Mouse (Mus musculus) ES-CJ7 (cell line): ENCODE results near the gene Catsper2.
"Not testable (repeated sequence)": the region's sequence is repeated elsewhere in the genome, so short reads cannot be mapped to it uniquely, and the experiment has no call there.

Source experiments
- DNase-seq: peaks from one replicate; pipeline ENCODE4 v3.0.0; 2011; ENCODE audit warnings: low read depth, low spot score

The Catsper2 gene

DNA sequence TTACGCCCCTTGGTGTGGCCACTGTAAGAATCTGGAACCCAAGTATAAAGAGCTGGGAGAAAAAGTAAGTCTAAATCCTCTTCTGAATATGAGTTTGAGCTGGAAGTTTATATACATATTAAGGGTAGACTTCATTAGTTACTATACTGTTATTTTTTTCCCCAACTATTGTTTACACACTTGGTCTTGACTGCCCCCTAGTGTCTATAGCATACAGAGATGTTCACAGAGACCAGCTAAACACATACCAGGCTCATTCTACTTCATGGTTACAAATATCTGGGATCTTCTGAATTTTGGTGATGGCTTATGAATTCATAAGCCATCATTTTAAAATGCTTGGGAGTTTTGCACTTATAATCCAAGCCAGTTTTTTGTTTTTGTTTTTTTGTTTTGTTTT lies 21.3 kb upstream of the Catsper2 start:
- DNase-seq = peak; percentile 49

- no peak for DNase-seq
Observed at GRCm38 (mm10) chr2:121425890-121426289, 12.3 kb upstream of the Catsper2 start.

DNA sequence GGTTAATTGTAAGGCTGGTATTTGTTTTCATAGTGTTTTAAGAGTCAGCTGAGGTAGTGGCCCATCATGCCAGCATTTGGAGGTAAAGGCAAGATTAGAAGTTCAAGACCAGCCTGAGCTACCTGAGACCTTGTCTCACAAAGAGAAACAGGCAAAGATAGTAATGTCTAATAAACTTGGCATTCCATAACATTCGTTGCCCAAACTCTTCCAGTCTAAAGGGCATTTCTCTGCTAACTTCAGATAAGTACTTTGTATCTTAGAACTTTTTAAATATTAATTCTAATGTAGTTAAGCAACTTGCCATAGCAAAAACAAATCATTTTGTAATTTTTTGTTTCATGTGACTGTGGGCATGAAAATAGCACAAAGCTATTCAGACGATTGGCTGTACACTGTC lies 9.6 kb upstream of the Catsper2 start:
- DNase-seq = no peak

DNA sequence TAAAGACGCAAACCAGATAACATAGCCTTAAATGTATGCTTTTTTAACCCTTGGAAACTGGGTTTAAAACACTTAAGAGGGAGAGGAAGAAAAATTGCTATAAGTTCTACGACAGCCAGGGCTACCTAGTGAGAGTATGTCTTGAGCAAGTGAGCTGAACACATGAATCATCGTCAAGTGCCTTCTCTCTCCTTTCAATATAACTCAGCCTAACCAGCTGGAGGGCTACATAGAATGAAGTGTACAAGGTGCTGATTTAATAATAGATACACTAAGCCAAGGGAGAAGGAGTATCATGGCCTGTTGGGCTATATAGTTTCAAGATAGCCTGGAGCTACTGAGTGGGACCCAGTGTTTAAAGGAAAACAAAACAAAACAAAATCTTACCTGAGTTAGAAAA lies 4.9 kb upstream of the Catsper2 start:
- DNase-seq = no peak

GRCm38 (mm10) chr2:121416356-121416755 lies 2.8 kb upstream of the Catsper2 start:
- DNase-seq = no peak

DNA sequence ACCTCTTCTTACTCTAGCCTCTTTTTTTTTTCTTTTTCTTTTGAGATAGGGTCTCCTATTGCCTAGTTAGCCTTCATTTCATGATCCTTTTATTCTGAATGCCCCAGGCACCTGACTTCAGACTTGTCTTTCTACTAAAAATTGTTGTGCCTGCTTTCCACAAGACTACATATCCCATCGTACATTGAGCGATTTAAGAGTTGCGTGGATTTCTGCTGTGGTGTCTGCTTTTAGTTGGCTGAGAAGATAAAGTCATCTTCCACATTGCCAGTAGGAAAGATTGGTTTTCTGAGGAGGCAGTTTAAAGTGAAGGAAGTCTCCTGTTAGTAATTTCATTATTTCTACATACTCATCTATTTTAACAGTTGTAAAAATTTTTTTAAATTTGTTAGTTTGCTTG lies 2.0 kb upstream of the Catsper2 start:
- DNase-seq = no peak

DNA sequence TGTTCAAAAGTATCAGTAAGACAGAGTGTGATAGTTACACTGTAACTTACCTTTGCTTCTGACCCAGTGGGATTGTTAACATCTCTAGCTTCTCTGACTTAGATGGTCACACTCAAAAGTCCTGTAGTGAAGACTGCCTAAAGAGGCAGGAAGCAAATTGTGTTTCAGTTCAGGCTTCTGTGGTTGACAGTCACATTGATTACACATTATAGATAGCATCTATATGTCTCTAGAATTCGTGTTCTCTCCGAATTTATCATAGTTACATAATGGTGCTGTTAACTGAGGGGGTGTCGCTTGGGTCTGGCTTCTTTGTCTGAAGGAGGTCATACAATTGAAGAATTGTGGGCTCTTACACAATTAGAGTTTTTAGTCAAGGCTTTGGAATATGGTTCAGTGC lies 1.5 kb upstream of the Catsper2 start:
- DNase-seq = no peak

DNA sequence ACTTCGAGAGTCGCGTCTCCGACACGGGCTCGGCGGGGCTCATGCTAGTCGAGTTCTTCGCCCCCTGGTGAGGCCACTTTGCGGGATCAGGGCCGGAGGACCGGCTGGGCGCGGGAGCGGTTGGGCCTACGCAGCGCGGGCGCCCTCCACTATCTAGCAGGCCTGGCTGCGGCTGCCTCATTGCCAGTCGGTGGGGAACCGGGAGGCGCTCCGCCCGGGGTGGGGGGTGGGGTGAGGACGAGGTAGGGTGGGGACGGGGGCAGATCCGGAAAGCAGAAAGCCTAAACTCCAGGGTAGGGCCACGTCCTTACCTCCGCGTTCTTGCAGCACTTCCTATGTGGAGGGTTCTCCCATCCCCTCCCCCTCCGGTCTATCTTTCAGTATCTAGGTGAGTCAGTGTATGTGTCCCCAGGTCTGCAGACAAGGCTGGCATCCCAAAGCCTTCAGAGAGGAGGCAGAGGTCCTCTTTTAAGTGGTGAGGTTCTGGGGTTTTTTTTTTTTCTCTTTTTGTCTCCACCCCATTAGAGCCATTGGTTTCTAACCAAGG lies 620 bp upstream of the Catsper2 start:
- peak; percentile 82 for DNase-seq

GRCm38 (mm10) chr2:121412843-121413386 lies 677 bp downstream of the Catsper2 start:
- no peak for DNase-seq

GRCm38 (mm10) chr2:121408160-121408559 lies 5.4 kb downstream of the Catsper2 start:
- DNase-seq = peak; percentile 81

GRCm38 (mm10) chr2:121403296-121403695 lies 10.3 kb downstream of the Catsper2 start:
- no peak for DNase-seq

DNA sequence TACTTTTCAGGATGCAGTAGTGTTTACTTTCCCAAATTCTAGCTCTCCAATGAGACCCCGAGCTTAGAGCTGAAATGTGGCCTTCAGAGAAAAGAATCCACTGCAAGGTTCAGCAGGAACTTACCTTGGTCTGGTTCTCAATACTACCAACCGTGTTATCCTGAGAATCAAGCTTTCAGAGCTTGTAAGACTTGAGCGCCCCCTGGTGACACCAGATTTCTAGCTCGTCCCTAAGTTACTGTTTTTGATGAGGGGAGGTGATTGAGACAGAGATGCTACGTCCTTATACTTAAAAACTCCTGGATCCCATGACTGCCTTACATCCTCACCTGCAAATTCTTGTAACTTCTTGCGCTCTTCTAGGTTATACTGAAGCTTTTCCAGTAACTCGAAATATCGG lies 17.0 kb downstream of the Catsper2 start:
- peak; percentile 84 for DNase-seq

DNA sequence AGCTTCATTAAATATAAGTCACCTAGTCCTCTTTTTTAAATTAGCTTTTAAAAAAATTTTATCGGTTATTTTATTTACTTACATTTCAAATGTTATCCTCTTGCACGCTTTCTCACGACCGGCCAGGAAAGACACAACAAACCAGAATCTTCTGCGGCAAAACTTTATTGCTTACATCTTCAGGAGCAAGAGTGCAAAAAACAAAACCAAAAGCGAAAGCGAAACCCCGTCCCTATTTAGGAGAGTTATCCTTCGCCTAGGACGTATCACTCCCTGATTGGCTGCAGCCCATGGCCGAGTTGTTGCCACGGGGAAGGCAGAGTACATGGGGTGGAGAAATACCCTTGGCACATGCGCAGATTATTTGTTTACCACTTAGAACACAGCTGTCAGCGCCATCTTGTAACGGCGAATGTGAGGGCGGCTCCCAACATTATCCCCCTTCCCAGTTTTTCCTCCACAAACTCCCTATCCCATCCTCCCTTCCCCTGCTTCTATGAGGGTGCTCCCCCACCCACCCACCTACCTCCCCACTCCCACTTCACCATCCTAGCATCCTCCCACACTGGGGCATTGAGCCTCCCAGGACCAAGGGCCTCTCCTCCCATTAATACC lies 26.5 kb downstream of the Catsper2 start, which contains the start of gene Strc:
Gene Strc, minus strand, starts transcription at position 208 of the 615 bp plus-strand sequence.
- not testable (repeated sequence) for DNase-seq

- DNase-seq = no peak
Observed at GRCm38 (mm10) chr2:121374766-121375165, 38.8 kb downstream of the Catsper2 start.

- peak; percentile 19 for DNase-seq
Observed at GRCm38 (mm10) chr2:121372266-121372665, 41.3 kb downstream of the Catsper2 start.

- no peak for DNase-seq
Observed at GRCm38 (mm10) chr2:121370921-121371320, 42.7 kb downstream of the Catsper2 start.

- no peak for DNase-seq
Observed at GRCm38 (mm10) chr2:121368831-121369230, 44.8 kb downstream of the Catsper2 start.

- no peak for DNase-seq
Observed at GRCm38 (mm10) chr2:121363656-121364055, 49.9 kb downstream of the Catsper2 start.

GRCm38 (mm10) chr2:121359461-121359860 lies 54.1 kb downstream of the Catsper2 start:
- no peak for DNase-seq

DNA sequence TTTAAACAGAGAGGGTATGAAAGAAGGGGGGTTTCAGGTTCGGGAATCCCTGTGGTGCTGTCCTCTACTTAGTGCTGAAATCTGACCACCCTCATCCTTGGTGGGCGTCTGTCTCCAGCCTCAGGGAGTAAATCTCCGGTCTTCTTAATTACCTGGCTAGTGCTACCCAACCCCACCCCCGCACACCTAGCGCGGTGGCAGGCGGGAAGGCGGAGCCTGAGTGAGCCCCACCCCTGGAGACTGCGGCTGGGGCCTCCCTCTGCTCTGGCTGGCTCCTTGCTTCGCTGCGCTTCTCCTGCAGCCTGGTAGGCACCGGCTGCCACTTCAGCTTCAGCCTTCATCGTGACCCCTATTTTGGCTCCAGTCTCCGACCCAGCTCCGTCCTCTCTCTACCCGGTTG lies 55.2 kb downstream of the Catsper2 start:
- DNase-seq = peak; percentile 80

GRCm38 (mm10) chr2:121357961-121358360 lies 55.6 kb downstream of the Catsper2 start:
- DNase-seq = peak; percentile 64

DNA sequence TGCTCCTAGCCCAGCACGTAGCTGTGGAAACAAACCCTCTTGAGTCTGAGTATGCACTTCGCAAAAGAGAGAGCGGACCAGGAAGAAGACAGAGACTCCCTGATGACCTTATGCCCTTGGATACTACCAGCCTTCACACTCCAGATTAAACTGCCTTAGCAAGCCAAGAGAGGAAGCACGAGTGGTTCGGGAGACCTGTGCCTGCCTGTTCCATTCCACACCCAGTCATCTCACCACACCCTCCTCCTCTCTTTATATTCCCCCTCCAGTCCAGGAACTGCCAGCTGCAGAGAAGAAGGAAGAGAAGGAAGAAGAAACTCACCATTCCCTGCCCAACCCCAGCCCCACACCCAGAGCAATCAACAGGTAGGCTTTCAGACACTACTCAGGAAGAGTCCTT lies 56.1 kb downstream of the Catsper2 start, which contains the start of gene Ckmt1:
Gene Ckmt1, plus strand, starts transcription at position 221 of the 400 bp plus-strand sequence.
- DNase-seq = peak; percentile 83
